Mouse (Mus musculus): ENCODE results near the gene Lsamp.

GRCm38 (mm10) chr16:41846903-41847302, 1862.7 kb downstream of the Lsamp start:
- TF ChIP-seq CTCF (IDR thresholded peaks at IDR 0.05; ENCODE audit: low read depth, low read length) = no peak
- no peak for TF ChIP-seq POLR2A (IDR thresholded peaks at IDR 0.05; ENCODE audit: insufficient read depth, low read length)
- no peak for TF ChIP-seq EP300 (IDR thresholded peaks at IDR 0.05; ENCODE audit: insufficient read depth, low read depth, low read length)
